Mouse (Mus musculus) liver, adult 2 months (tissue): ENCODE data around the gene Serpinb9. TPM values are rescaled to one million over a fixed set of nuclear protein-coding genes. Genes with fewer than 3 reads are reported as not detected.
"Not testable (repeated sequence)": the region's sequence is repeated elsewhere in the genome, so short reads cannot be mapped to it uniquely, and the experiment has no call there.

Experiments
- DNase-seq: peaks from one replicate; pipeline ENCODE4 v3.0.0-alpha.2; 2011; ENCODE audit warnings: low read depth, low spot score; ENCODE audit errors: extremely low read depth
- H3K27ac ChIP-seq: fragments of 200-500 bp; replicated peaks from 2 replicates; pipeline ENCODE4 v1.5.1; 2012; ENCODE audit warnings: low read depth, mild to moderate bottlenecking, control low read depth, inconsistent platforms, low read length; ENCODE audit not compliant: insufficient read depth
- H3K27me3 ChIP-seq: fragments of 200-500 bp; 2 replicates; pipeline ENCODE4 v1.6.1; 2012; ENCODE audit warnings: mild to moderate bottlenecking, moderate library complexity, low read length, inconsistent platforms; ENCODE audit not compliant: control insufficient read depth, insufficient read depth
- H3K36me3 ChIP-seq: fragments of 200-500 bp; 2 replicates; pipeline ENCODE4 v1.6.1; 2012; ENCODE audit warnings: low read length, inconsistent platforms; ENCODE audit not compliant: control insufficient read depth, insufficient read depth
- H3K4me1 ChIP-seq: fragments of 200-500 bp; 2 replicates; pipeline ENCODE4 v1.6.1; 2011; ENCODE audit warnings: low read length; ENCODE audit not compliant: control insufficient read depth, insufficient read depth
- H3K4me3 ChIP-seq: fragments of 200-500 bp; 2 replicates; pipeline ENCODE4 v1.5.1; 2011; ENCODE audit warnings: low read depth, mild to moderate bottlenecking, control low read depth, low read length, moderate library complexity; ENCODE audit not compliant: insufficient read depth
- H3K79me2 ChIP-seq: fragments of 200-500 bp; 2 replicates; pipeline ENCODE4 v1.6.1; 2012; ENCODE audit warnings: inconsistent platforms, mild to moderate bottlenecking, low read length, moderate library complexity; ENCODE audit not compliant: control insufficient read depth, insufficient read depth
- H3K9ac ChIP-seq: fragments of 200-500 bp; 2 replicates; pipeline ENCODE4 v1.6.1; 2012; ENCODE audit warnings: low read depth, mild to moderate bottlenecking, control low read depth, inconsistent platforms, low read length
- CTCF ChIP-seq: fragments of 200-500 bp; IDR thresholded peaks from 2 replicates; pipeline ENCODE4 v1.5.1; 2011; ENCODE audit warnings: low read depth, low read length, control low read depth
- POLR2A ChIP-seq: fragments of 200-500 bp; IDR thresholded peaks from 2 replicates; pipeline ENCODE4 v1.6.1; 2011; ENCODE audit warnings: low read length, control low read depth; ENCODE audit not compliant: insufficient read depth; ENCODE audit errors: extremely low read depth
- WGBS: fragments of 180-500 bp; shearing (Covaris S2); methylation state at CpG from one replicate; pipeline ENCODE4 v1.1.7; 2018; 5-methylcytosine and 5-hydroxymethylcytosine counted together
- polyA plus RNA-seq: library from polyadenylated mRNA; depleted of rRNA; stranded (reverse); fragments of >200 nt; gene quantifications from 2 replicates; pipeline ENCODE4 v1.2.3, GENCODE M21; 2012
- total RNA-seq: library from RNA; depleted of rRNA; stranded (reverse); fragments of >200 nt; gene quantifications from 2 replicates; pipeline ENCODE4 v1.2.3, GENCODE M21; 2014

Gene Serpinb9
- total and polyA plus RNA-seq, 2 experiments, result 2.6 to 11.9 TPM

- no peak overlapping the region for H3K27ac ChIP-seq
- no peak overlapping the region for H3K9ac ChIP-seq
- no peaks in the 10 kb centered on the region; the same call in 1 of the 2 replicates for H3K4me1 ChIP-seq
- H3K27me3 ChIP-seq, result no peaks in the 10 kb centered on the region
- H3K36me3 ChIP-seq, result peaks cover 34% of the 10 kb centered on the region
- no peaks in the 10 kb centered on the region for H3K79me2 ChIP-seq
- WGBS, result 68% methylated on average over 2 of the region's 2 CpGs
- H3K4me3 ChIP-seq, result no peak overlapping the region
- DNase-seq, result no peak
- TF ChIP-seq CTCF, result no peak
- TF ChIP-seq POLR2A, result no peak
These were observed 10.2 kb downstream of the Serpinb9 start for GRCm38 (mm10) chr13:33013271-33013670.

DNA sequence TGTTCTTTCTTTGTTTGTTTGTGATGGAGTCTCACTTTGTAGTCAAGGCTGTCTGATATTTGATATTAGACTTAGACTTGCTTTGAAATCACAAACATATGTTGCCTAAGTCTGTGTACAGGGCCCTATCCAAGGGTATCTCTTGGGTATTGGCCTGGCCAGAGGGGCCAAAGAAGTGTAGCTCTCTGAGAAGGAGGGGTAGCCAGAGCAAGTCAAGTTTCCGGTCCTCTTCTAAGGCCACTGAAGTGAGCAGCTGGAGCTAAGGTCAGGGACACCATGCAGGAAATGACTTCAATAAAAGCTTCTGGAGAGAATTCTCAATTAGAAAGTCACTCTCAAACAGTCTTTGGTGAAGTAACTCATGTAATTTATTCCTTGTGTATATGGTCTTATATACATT is 19.3 kb downstream of the Serpinb9 start:
- DNase-seq, result no peak
- no peaks in the 10 kb centered on the region for H3K36me3 ChIP-seq
- H3K27ac ChIP-seq, result no peak overlapping the region
- H3K27me3 ChIP-seq, result no peaks in the 10 kb centered on the region
- no peak for TF ChIP-seq POLR2A
- H3K79me2 ChIP-seq, result no peaks in the 10 kb centered on the region
- H3K4me3 ChIP-seq, result no peak overlapping the region
- H3K4me1 ChIP-seq, result no peaks in the 10 kb centered on the region
- no peak overlapping the region for H3K9ac ChIP-seq
- WGBS, result 80% methylated on average over 1 of the region's 1 CpGs

DNA sequence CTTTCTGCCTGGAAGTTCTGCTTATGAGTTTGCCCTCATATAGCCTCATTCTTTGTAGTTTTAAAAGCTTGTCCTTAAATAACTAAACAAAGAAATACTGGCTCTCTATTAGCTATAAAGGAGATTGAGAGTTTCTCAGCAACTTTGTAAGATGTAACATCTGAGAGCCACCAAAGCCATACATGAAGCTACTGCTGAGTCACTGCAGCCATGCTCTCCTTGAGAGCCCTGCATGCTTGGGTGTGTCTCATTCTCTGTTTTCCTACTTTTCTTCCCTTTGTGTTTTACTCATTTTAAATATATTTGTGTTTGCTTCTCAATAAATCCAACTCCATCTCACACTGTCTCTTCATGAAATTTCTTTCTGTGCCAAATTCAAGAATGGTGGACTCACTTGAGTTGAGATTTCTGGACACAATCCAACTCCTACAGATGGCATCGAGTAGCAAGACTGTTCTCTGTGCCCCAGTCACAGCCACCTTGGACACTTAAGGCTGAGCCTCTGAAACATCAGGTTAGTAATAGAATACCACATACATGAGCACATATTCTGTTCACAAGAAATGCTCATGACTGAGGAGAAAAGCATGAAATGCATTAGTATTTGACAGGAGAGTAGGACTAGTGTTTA is 23.5 kb downstream of the Serpinb9 start:
- no peak overlapping the region for H3K4me3 ChIP-seq
- no peak for TF ChIP-seq POLR2A
- no peak for TF ChIP-seq CTCF
- no peaks in the 10 kb centered on the region for H3K36me3 ChIP-seq
- 56% methylated on average over 1 of the region's 1 CpGs for WGBS
- no peak overlapping the region for H3K9ac ChIP-seq
- DNase-seq, result no peak
- no peak overlapping the region for H3K27ac ChIP-seq
- no peaks in the 10 kb centered on the region for H3K4me1 ChIP-seq
- H3K79me2 ChIP-seq, result no peaks in the 10 kb centered on the region
- H3K27me3 ChIP-seq, result no peaks in the 10 kb centered on the region

DNA sequence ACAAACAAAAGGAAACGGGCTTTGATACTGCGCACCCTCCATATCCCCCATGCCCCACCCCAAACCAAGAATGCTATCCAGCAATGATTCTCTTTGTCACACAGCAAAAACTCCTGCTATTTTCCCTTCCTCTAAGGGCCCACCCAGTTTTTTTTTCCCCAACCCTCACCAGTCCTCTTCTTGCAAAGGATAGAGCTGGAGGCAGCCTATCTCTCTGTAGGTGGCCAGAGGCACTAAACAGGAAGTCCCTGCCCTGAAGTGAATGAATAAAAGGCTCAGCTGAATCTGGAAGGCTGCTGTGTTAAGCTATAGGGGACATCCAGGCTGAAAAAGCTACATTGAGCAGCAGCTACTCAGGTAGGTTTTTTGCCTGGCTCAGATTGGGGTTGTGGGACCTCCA is 24.2 kb downstream of the Serpinb9 start, which contains the start of gene Serpinb9b:
Gene Serpinb9b, plus strand, starts transcription at position 173 of the 400 bp plus-strand sequence.
- no peaks in the 10 kb centered on the region for H3K36me3 ChIP-seq
- no peak within 1 kb of the TSS for H3K9ac ChIP-seq
- no peak for TF ChIP-seq CTCF
- no peaks in the 10 kb centered on the region for H3K79me2 ChIP-seq
- no peaks in the 10 kb centered on the region for H3K4me1 ChIP-seq
- H3K27me3 ChIP-seq, result no peaks in the 10 kb centered on the region
- H3K4me3 ChIP-seq, result no peak within 1 kb of the TSS
- DNase-seq, result no peak
- WGBS, result 90% methylated on average over 2 of the region's 2 CpGs
- no peak within 1 kb of the TSS for H3K27ac ChIP-seq

DNA sequence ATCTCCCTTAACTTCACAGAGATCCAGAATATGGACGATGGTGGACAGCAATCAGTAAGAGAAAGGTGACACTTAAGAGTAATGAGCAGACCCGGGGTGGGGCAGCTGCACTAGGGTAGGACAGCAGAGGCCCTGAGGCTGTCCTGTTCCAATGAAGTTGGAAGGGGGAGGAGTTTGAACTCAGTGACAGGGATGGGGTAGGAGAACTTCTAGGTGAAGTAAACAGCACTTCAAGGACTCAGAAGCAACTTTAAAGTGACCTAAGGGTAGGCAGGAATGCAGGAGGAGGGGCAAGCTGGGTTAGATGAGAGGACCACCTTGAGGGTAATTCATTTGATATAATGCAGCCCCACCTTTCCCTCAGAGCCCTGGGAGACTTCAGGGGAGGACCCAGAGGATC is 25.1 kb downstream of the Serpinb9 start:
- Histone ChIP-seq H3K27ac (no peak overlapping the region), H3K79me2 (no peaks in the 10 kb centered on the region), H3K4me1 (no peaks in the 10 kb centered on the region), H3K27me3 (no peaks in the 10 kb centered on the region), H3K9ac (no peak overlapping the region), H3K36me3 (no peaks in the 10 kb centered on the region), H3K4me3 (no peak overlapping the region)
- 43% methylated on average over 2 of the region's 2 CpGs for WGBS
- TF ChIP-seq POLR2A (no peak), CTCF (no peak)
- DNase-seq, result no peak

- WGBS, result 65% methylated on average over 2 of the region's 2 CpGs
- TF ChIP-seq CTCF (no peak), POLR2A (no peak)
- no peak for DNase-seq
These were observed 25.5 kb downstream of the Serpinb9 start for GRCm38 (mm10) chr13:33028550-33028949.

GRCm38 (mm10) chr13:33029478-33029877 is 26.4 kb downstream of the Serpinb9 start:
- WGBS, result 97% methylated on average over 2 of the region's 2 CpGs
- DNase-seq, H3K27me3 ChIP-seq, H3K27ac ChIP-seq, H3K36me3 ChIP-seq, H3K79me2 ChIP-seq, H3K4me3 ChIP-seq, H3K9ac ChIP-seq, H3K4me1 ChIP-seq: not testable (repeated sequence)

More at GRCm38 (mm10) chr13:33028550-33028949, 25.5 kb downstream of the Serpinb9 start:
- no peak overlapping the region for H3K4me3 ChIP-seq
- H3K27me3 ChIP-seq, result no peaks in the 10 kb centered on the region
- no peak overlapping the region for H3K27ac ChIP-seq
- no peak overlapping the region for H3K9ac ChIP-seq
- H3K4me1 ChIP-seq, result no peaks in the 10 kb centered on the region
- H3K36me3 ChIP-seq, result no peaks in the 10 kb centered on the region
- H3K79me2 ChIP-seq, result no peaks in the 10 kb centered on the region
